Mouse (Mus musculus) stomach, embryonic 16.5 days (tissue): ENCODE measurements around the gene Rem2. TPM values are rescaled to one million over a fixed set of nuclear protein-coding genes. Genes with fewer than 3 reads are reported as not detected.

Source experiments
- ATAC-seq: fragments of 200-750 bp; cut with Nextera tagmentation; 2 replicates; pipeline ENCODE4 v1.8.0; 2017; ENCODE audit warnings: moderate number of reproducible peaks, moderate TSS enrichment; ENCODE audit not compliant: insufficient read depth, low FRiP score
- H3K27ac ChIP-seq: fragments of 300-500 bp; sonication (generic); 2 replicates; pipeline ENCODE4 v1.5.1; 2014; ENCODE audit warnings: low read length
- H3K27me3 ChIP-seq: fragments of 300-500 bp; sonication (generic); 2 replicates; pipeline ENCODE4 v1.6.1; 2014; ENCODE audit warnings: low read length, control low read depth, mixed read lengths; ENCODE audit not compliant: control insufficient read depth, insufficient read depth
- H3K36me3 ChIP-seq: fragments of 300-500 bp; sonication (generic); 2 replicates; pipeline ENCODE4 v1.6.1; 2014; ENCODE audit warnings: low read length; ENCODE audit not compliant: control insufficient read depth, insufficient read depth
- H3K4me1 ChIP-seq: fragments of 300-500 bp; sonication (generic); 2 replicates; pipeline ENCODE4 v1.6.1; 2014; ENCODE audit warnings: low read length, control low read depth, mixed read lengths; ENCODE audit not compliant: control insufficient read depth, insufficient read depth
- H3K4me2 ChIP-seq: fragments of 300-500 bp; sonication (generic); 2 replicates; pipeline ENCODE4 v1.6.1; 2014; ENCODE audit warnings: low read depth, low read length, mixed read lengths
- H3K4me3 ChIP-seq: fragments of 300-500 bp; sonication (generic); replicated peaks from 2 replicates; pipeline ENCODE4 v1.5.1; 2014; ENCODE audit warnings: mild to moderate bottlenecking, low read length
- H3K9ac ChIP-seq: fragments of 300-500 bp; sonication (generic); 2 replicates; pipeline ENCODE4 v1.6.1; 2014; ENCODE audit warnings: low read length
- H3K9me3 ChIP-seq: fragments of 300-500 bp; sonication (generic); replicated peaks from 2 replicates; pipeline ENCODE4 v1.6.1; 2016; ENCODE audit warnings: low read length, control low read depth; ENCODE audit not compliant: control insufficient read depth
- WGBS: fragments of 180-500 bp; shearing (Covaris S2); extraction: QIAGEN DNeasy Blood & Tissue Kit; methylation state at CpG from one replicate; pipeline ENCODE4 v1.1.7; 2014; 5-methylcytosine and 5-hydroxymethylcytosine counted together
- polyA plus RNA-seq: library from polyadenylated mRNA; unstranded; fragments of >200 nt; fragmentation: Nextera tagmentation; extraction: Ambion mirVana; gene quantifications from 2 replicates; pipeline ENCODE4 v1.2.1, GENCODE M21; 2015

The Rem2 gene
- polyA plus RNA-seq, 1 experiment from 2014 or later, result 1.5 TPM

DNA sequence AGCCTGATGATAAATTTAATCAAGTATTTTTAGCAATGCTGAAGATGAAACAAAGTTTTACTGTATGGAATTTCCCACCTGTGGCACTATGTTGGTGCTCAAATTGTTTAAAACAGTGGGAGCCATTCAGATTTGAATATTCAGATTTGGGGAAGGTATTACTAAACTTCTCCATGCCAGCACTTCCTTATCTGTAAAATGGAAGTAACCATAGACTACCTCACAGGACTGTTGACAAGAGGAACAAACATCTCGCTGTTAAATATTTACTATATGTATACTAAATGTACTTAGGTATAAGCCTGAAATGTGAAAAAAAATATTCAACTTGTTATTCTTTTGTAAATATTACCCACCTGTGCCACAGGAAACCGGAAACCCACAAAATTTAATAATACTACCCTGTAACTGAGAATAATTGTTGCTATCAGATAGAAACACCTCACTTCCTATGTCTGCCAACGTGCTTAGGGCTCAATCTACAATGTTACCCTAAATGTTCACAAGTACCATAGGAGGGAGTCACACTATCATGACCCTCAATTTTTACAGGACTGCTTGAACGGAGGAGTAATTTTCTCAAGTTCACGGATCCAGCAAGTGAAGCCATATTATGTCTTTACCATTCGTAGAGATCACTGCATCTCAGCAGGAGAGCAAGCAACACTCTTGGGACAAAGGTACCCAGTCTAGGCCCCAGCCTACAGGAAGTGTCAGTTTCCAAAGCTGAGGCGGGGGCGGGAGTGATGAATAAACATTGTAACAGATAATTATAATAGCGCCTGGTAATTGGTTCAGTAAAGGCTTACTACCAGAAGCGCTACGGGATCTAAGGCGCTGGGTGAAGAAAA, 12.6 kb upstream of the Rem2 start:
- no peaks in the 10 kb centered on the region; the same call in 1 of the 2 replicates for H3K36me3 ChIP-seq
- WGBS, result 11% methylated on average over 12 of the region's 12 CpGs
- H3K4me2 ChIP-seq, result peak overlapping the region; percentile 58
- H3K4me1 ChIP-seq, result 0 out of 2 replicates have a peak, but pooled peaks cover 8% of the 10 kb centered on the region
- peak overlapping the region; percentile 87 for H3K9ac ChIP-seq
- H3K27ac ChIP-seq, result peak overlapping the region; percentile 71
- peak overlapping the region; percentile 80 for H3K4me3 ChIP-seq
- H3K9me3 ChIP-seq, result no peaks in the 10 kb centered on the region
- no peaks in the 10 kb centered on the region for H3K27me3 ChIP-seq
- peak; percentile 12; the same call in 1 of the 2 replicates for ATAC-seq

DNA sequence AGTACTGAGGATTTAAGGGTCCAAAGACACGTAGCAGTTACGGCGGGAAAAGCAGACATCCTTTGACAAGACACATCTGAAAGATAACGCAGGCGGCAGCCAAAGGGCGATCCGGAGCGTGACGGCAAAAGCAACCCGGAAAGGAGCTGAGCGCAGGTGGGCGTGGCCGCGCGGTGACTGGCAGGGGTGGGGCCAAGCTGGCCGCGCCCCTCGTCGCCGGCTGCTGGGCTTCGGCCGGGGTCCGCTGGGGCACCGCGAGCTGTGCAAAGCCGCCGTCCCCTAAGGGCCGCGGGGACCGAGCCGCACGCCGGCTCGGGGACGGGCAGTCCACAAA, 12.0 kb upstream of the Rem2 start, which contains the start of gene Lrp10:
TSS of gene Lrp10 (plus strand) at position 179 of the 334 bp plus-strand sequence.
- no peaks in the 10 kb centered on the region for H3K27me3 ChIP-seq
- H3K9ac ChIP-seq, result peak within 1 kb of the TSS; percentile 87
- no peaks in the 10 kb centered on the region for H3K9me3 ChIP-seq
- H3K4me1 ChIP-seq, result 0 out of 2 replicates have a peak, but pooled peaks cover 8% of the 10 kb centered on the region
- peak within 1 kb of the TSS; percentile 85 for H3K27ac ChIP-seq
- under 1% methylated on average over 35 of the region's 35 CpGs for WGBS
- H3K4me2 ChIP-seq, result peak within 1 kb of the TSS; percentile 58
- peaks cover 4% of the 10 kb centered on the region for H3K36me3 ChIP-seq
- ATAC-seq, result peak; percentile 91
- peak within 1 kb of the TSS; percentile 80 for H3K4me3 ChIP-seq

DNA sequence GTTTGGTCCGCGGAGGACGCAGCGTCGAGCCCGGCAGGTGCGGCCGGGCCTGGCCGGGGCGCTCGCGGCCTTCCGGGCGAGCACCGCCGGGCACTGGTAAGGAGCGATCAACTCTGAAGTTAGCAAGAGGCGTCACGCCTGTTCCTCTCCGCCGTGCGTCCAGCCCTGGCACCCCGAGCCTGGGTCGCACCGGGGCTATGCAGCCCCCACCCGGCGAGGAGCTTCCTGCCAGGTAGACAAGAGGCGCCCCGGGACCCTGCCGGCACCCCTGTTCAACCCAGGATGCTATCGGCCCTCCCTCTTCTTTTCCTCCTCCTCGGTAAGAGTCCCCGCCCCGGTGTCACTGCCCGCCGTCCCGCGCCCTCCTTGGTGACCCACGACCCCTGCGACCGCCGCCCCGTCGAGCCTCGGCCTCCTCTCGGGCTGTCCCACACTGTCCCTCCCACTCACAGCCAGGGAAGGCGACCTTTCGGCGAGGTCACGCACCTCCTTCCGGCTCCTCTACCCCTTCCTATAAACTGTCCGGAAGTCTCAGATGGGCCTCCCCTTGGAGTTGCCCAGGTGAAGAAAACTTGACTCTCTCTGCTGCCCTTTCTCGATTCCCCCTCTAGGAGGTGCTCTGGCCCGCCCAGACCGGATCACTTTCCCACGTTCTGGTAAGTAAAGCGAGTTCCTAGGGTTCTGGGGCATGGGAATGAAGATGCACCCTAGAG, 11.5 kb upstream of the Rem2 start:
- H3K4me3 ChIP-seq, result peak overlapping the region; percentile 80
- H3K4me1 ChIP-seq, result 0 out of 2 replicates have a peak, but pooled peaks cover 8% of the 10 kb centered on the region
- H3K9ac ChIP-seq, result peak overlapping the region; percentile 87
- peak; percentile 77 for ATAC-seq
- peak overlapping the region; percentile 85 for H3K27ac ChIP-seq
- peak overlapping the region; percentile 58 for H3K4me2 ChIP-seq
- WGBS, result under 1% methylated on average over 57 of the region's 57 CpGs
- H3K9me3 ChIP-seq, result no peaks in the 10 kb centered on the region
- H3K36me3 ChIP-seq, result peaks cover 5% of the 10 kb centered on the region
- no peaks in the 10 kb centered on the region for H3K27me3 ChIP-seq

DNA sequence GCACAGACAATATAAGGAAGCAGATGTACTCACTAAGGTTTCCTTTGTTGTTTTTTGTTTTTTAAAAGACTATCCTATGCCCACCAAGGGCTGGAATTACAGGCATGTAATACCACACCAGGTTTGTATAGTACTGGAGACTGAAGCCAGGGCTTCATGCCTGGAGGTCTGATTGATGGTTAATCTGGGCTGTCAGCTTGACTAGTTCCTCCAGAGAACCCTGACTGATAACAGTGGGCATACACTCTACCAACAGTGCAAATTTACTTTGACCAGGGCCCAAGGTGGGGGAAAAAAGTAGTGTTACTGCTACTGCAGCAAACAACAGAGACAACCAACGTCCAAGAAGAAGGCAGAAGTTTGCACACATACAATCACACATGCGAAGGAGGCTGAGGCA, 4.4 kb upstream of the Rem2 start:
- Histone ChIP-seq H3K4me2 (no peak overlapping the region), H3K27me3 (no peaks in the 10 kb centered on the region; the same call in 1 of the 2 replicates), H3K27ac (no peak overlapping the region), H3K4me1 (peaks cover 10% of the 10 kb centered on the region), H3K36me3 (peaks cover 9% of the 10 kb centered on the region), H3K4me3 (no peak overlapping the region), H3K9ac (no peak overlapping the region), H3K9me3 (0 out of 2 replicates have a peak, but pooled peaks cover 4% of the 10 kb centered on the region)
- ATAC-seq, result no peak
- 86% methylated on average over 2 of the region's 2 CpGs for WGBS

DNA sequence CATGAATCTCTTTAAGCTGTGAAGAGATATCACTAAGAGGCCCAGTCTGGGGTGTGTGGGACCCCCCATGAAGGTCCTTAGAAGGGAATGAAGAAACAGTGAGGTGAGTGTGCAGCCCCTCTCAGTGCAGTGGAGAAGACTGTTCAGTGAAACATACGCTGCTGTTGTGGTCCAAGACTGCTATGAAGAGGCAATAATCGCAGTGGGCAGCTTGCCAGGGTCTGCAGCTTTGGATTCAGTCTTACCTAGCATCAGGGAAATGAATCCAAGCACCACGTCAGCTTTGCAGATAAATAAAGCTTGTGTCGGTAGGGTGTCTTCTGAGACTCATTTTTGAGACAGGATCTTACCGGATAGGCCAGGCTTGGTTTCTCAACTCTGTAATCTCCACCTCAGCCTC, 3.2 kb upstream of the Rem2 start:
- 55% methylated on average over 5 of the region's 5 CpGs for WGBS
- H3K27ac ChIP-seq, result no peak overlapping the region
- H3K9ac ChIP-seq, result no peak overlapping the region
- no peak overlapping the region for H3K4me3 ChIP-seq
- 0 out of 2 replicates have a peak, but pooled peaks cover 4% of the 10 kb centered on the region for H3K9me3 ChIP-seq
- H3K36me3 ChIP-seq, result peaks cover 9% of the 10 kb centered on the region
- ATAC-seq, result no peak
- H3K4me2 ChIP-seq, result no peak overlapping the region
- H3K4me1 ChIP-seq, result peaks cover 11% of the 10 kb centered on the region
- no peaks in the 10 kb centered on the region; the same call in 1 of the 2 replicates for H3K27me3 ChIP-seq

DNA sequence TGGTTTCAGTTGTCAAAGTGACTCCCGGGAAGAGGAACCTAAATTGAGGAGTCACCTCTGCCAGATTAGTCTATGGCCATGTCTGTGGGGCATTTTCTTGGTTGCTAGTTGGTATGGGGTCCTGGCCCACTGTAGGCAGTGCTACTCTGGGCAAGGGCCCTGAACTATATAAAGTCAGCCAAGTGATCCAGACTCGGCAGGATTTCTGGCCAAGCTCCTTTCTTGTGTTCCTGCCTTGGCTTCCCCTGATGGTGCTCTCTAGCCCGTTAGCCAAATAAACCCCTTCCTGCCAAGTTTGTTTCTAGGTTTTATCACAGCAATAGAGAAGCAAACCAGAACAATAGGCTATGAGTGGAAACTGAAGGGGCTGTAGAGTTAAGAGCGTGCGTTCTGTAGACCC, 1.2 kb upstream of the Rem2 start:
- 83% methylated on average over 5 of the region's 5 CpGs for WGBS
- no peak for ATAC-seq
- no peak overlapping the region for H3K4me2 ChIP-seq
- 0 out of 2 replicates have a peak, but pooled peaks cover 4% of the 10 kb centered on the region for H3K9me3 ChIP-seq
- no peak overlapping the region for H3K27ac ChIP-seq
- no peak overlapping the region for H3K9ac ChIP-seq
- 0 out of 2 replicates have a peak, but pooled peaks cover under 1% of the 10 kb centered on the region for H3K36me3 ChIP-seq
- H3K4me1 ChIP-seq, result peaks cover 11% of the 10 kb centered on the region
- no peak overlapping the region for H3K4me3 ChIP-seq
- peaks cover 12% of the 10 kb centered on the region; the same call in 1 of the 2 replicates for H3K27me3 ChIP-seq

DNA sequence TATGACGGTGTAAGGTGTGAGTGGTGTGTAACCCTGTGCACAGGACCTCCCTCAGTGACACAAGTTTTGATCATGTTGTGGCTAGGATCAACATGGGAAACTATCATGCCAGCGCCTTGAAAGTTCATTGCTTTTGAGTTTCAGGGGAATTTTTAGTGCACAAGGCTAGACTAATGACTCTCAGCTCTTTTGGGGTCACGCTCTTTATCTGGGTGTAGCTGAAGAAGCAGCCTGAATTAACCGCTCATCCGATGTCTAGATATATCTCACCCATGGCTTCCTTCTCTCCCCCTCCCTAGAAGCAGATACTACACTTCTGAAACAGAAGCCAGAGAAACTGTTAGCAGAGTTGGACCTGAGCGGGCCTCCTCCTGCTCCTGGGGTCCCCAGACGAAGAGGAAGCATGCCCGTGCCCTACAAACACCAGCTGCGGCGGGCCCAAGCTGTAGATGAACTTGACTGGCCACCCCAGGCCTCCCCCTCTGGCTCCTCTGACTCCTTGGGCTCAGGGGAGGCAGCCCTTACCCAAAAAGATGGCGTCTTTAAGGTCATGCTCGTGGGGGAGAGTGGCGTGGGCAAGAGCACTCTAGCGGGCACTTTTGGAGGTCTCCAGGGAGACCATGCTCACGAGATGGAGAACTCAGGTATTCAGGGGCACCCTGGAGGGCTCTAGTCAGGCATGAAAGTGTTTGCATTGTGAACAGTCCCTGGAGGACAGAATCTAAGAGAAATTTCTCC, 1.4 kb downstream of the Rem2 start:
- WGBS, result 80% methylated on average over 15 of the region's 15 CpGs
- peaks cover 11% of the 10 kb centered on the region for H3K4me1 ChIP-seq
- no peaks in the 10 kb centered on the region for H3K9me3 ChIP-seq
- H3K27me3 ChIP-seq, result peaks cover 15% of the 10 kb centered on the region; the same call in 1 of the 2 replicates
- no peak overlapping the region for H3K9ac ChIP-seq
- no peak overlapping the region for H3K27ac ChIP-seq
- no peak overlapping the region for H3K4me3 ChIP-seq
- no peaks in the 10 kb centered on the region for H3K36me3 ChIP-seq
- H3K4me2 ChIP-seq, result no peak overlapping the region
- ATAC-seq, result no peak

DNA sequence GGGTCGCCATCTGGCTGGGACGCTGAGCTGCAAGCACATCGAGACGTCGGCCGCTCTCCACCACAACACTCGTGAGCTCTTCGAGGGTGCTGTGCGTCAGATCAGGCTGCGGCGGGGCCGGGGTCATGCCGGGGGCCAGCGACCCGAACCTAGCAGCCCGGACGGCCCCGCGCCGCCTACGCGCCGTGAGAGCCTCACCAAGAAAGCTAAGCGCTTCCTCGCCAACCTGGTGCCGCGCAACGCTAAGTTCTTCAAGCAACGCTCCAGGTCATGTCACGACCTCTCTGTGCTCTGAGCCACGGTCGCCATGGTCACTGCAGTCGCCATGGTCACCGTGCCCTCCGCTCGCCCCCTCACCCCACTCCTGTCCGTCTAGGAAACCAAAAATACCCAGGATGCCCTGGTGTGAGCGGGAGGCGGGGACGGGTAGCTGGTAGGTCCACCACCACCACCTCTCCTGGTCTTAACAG, 3.6 kb downstream of the Rem2 start:
- Histone ChIP-seq H3K36me3 (no peaks in the 10 kb centered on the region), H3K9ac (peak overlapping the region; percentile 69), H3K27me3 (peaks cover 15% of the 10 kb centered on the region; the same call in 1 of the 2 replicates), H3K4me3 (peak overlapping the region; percentile 48), H3K27ac (no peak overlapping the region), H3K4me2 (peak overlapping the region; percentile 78), H3K9me3 (no peaks in the 10 kb centered on the region), H3K4me1 (peaks cover 11% of the 10 kb centered on the region)
- 2% methylated on average over 40 of the region's 40 CpGs for WGBS
- no peak for ATAC-seq
